Mouse (Mus musculus) retina, postnatal 7 days (tissue): ENCODE measurements at regions not wholly inside any gene's neighbourhood (a gene's known extent, or its start where the extent isn't known, plus 50 kb on each side); places are given as distances from the start of the nearest gene placed in this dataset.

ENCODE experiments used
- DNase-seq: peaks from one replicate; pipeline ENCODE4 v3.0.0-alpha.2; 2012; ENCODE audit warnings: low read depth, low spot score

GRCm38 (mm10) chr9:102782926-102783850 is 51.5 kb upstream of the Ryk start:
- DNase-seq = no peak

GRCm38 (mm10) chr9:102784329-102785026 is 50.2 kb upstream of the Ryk start:
- DNase-seq = peak; percentile 76
